Mouse (Mus musculus): ENCODE measurements at regions not wholly inside any gene's neighbourhood (a gene's known extent, or its start where the extent isn't known, plus 50 kb on each side); places are given as distances from the start of the nearest gene placed in this dataset.

- no peaks in the 10 kb centered on the region for H3K36me3 ChIP-seq (replicated peaks; ENCODE audit: control insufficient read depth, insufficient read depth)
- no peak overlapping the region for H3K9ac ChIP-seq
- H3K4me2 ChIP-seq (replicated peaks) = peak overlapping the region; percentile 3; the same call in 1 of the 2 replicates
- ATAC-seq (ENCODE audit: low FRiP score) = peak; percentile 79
- no peaks in the 10 kb centered on the region for H3K27me3 ChIP-seq (ENCODE audit: control insufficient read depth, insufficient read depth, low read length)
- no peak overlapping the region for H3K4me3 ChIP-seq (replicated peaks; ENCODE audit: low read length)
- peak; percentile 46 for DNase-seq (ENCODE audit: low spot score)
- H3K9me3 ChIP-seq (ENCODE audit: control insufficient read depth, low read length) = peaks cover 6% of the 10 kb centered on the region; the same call in 1 of the 2 replicates
- 12% methylated on average over 7 of the region's 7 CpGs for WGBS
- H3K27ac ChIP-seq = peak overlapping the region; percentile 56
- H3K4me1 ChIP-seq (replicated peaks; ENCODE audit: control insufficient read depth, insufficient read depth, low read length) = peaks cover 6% of the 10 kb centered on the region; the same call in 1 of the 2 replicates
Observed at GRCm38 (mm10) chr1:121087124-121087887, 245.1 kb downstream of the Insig2 start.

- no peak for ATAC-seq (ENCODE audit: low FRiP score)
- no peak overlapping the region for H3K9ac ChIP-seq
- WGBS = 88% methylated on average over 4 of the region's 4 CpGs
- H3K27me3 ChIP-seq (ENCODE audit: control insufficient read depth, insufficient read depth, low read length) = no peaks in the 10 kb centered on the region
- DNase-seq (ENCODE audit: low spot score) = no peak
- H3K36me3 ChIP-seq (replicated peaks; ENCODE audit: control insufficient read depth, insufficient read depth) = no peaks in the 10 kb centered on the region
- H3K9me3 ChIP-seq (ENCODE audit: control insufficient read depth, low read length) = peaks cover 6% of the 10 kb centered on the region; the same call in 1 of the 2 replicates
- H3K4me1 ChIP-seq (replicated peaks; ENCODE audit: control insufficient read depth, insufficient read depth, low read length) = no peaks in the 10 kb centered on the region
- no peak overlapping the region for H3K4me3 ChIP-seq (replicated peaks; ENCODE audit: low read length)
- no peak overlapping the region for H3K4me2 ChIP-seq (replicated peaks)
- no peak overlapping the region for H3K27ac ChIP-seq
Observed at GRCm38 (mm10) chr1:121090628-121091027, 241.8 kb downstream of the Insig2 start.

- Histone ChIP-seq H3K27me3 (ENCODE audit: control insufficient read depth, insufficient read depth, low read length) (peaks cover 11% of the 10 kb centered on the region), H3K9me3 (ENCODE audit: control insufficient read depth, low read length) (peaks cover 6% of the 10 kb centered on the region; the same call in 1 of the 2 replicates), H3K4me3 (replicated peaks; ENCODE audit: low read length) (no peak overlapping the region), H3K4me1 (replicated peaks; ENCODE audit: control insufficient read depth, insufficient read depth, low read length) (peaks cover 12% of the 10 kb centered on the region), H3K9ac (no peak overlapping the region), H3K27ac (no peak overlapping the region), H3K36me3 (replicated peaks; ENCODE audit: control insufficient read depth, insufficient read depth) (no peaks in the 10 kb centered on the region), H3K4me2 (replicated peaks) (no peak overlapping the region)
- 74% methylated on average over 5 of the region's 5 CpGs for WGBS
- no peak for DNase-seq (ENCODE audit: low spot score)
- no peak for ATAC-seq (ENCODE audit: low FRiP score)
Observed at GRCm38 (mm10) chr1:121092870-121093269, 239.5 kb downstream of the Insig2 start.

- Histone ChIP-seq H3K4me3 (replicated peaks; ENCODE audit: low read length) (peak overlapping the region; percentile 26), H3K4me2 (replicated peaks) (peak overlapping the region; percentile 53), H3K9me3 (ENCODE audit: control insufficient read depth, low read length) (no peaks in the 10 kb centered on the region), H3K9ac (peak overlapping the region; percentile 44), H3K4me1 (replicated peaks; ENCODE audit: control insufficient read depth, insufficient read depth, low read length) (peaks cover 12% of the 10 kb centered on the region), H3K27me3 (ENCODE audit: control insufficient read depth, insufficient read depth, low read length) (peaks cover 14% of the 10 kb centered on the region), H3K36me3 (replicated peaks; ENCODE audit: control insufficient read depth, insufficient read depth) (no peaks in the 10 kb centered on the region), H3K27ac (no peak overlapping the region)
- DNase-seq (ENCODE audit: low spot score) = peak; percentile 45
- peak; percentile 44; the same call in 1 of the 2 replicates for ATAC-seq (ENCODE audit: low FRiP score)
- WGBS = 5% methylated on average over 28 of the region's 28 CpGs
Observed at GRCm38 (mm10) chr1:121096551-121097550, 235.5 kb downstream of the Insig2 start.

- H3K4me2 ChIP-seq (replicated peaks) = no peak overlapping the region
- H3K4me1 ChIP-seq (replicated peaks; ENCODE audit: control insufficient read depth, insufficient read depth, low read length) = no peaks in the 10 kb centered on the region
- H3K27me3 ChIP-seq (ENCODE audit: control insufficient read depth, insufficient read depth, low read length) = no peaks in the 10 kb centered on the region
- DNase-seq (ENCODE audit: low spot score) (no peak), ATAC-seq (ENCODE audit: low FRiP score) (no peak)
- no peaks in the 10 kb centered on the region for H3K36me3 ChIP-seq (replicated peaks; ENCODE audit: control insufficient read depth, insufficient read depth)
- H3K27ac ChIP-seq = no peak overlapping the region
- WGBS = 29% methylated on average over 4 of the region's 4 CpGs
- H3K9ac ChIP-seq = no peak overlapping the region
- no peaks in the 10 kb centered on the region for H3K9me3 ChIP-seq (ENCODE audit: control insufficient read depth, low read length)
- no peak overlapping the region for H3K4me3 ChIP-seq (replicated peaks; ENCODE audit: low read length)
Observed at GRCm38 (mm10) chr1:121111776-121112344, 220.5 kb downstream of the Insig2 start.

- no peaks in the 10 kb centered on the region for H3K36me3 ChIP-seq (replicated peaks; ENCODE audit: control insufficient read depth, insufficient read depth)
- no peaks in the 10 kb centered on the region for H3K9me3 ChIP-seq (ENCODE audit: control insufficient read depth, low read length)
- no peak for DNase-seq (ENCODE audit: low spot score)
- 30% methylated on average over 1 of the region's 1 CpGs for WGBS
- H3K4me2 ChIP-seq (replicated peaks) = no peak overlapping the region
- no peak overlapping the region for H3K9ac ChIP-seq
- H3K4me3 ChIP-seq (replicated peaks; ENCODE audit: low read length) = no peak overlapping the region
- no peaks in the 10 kb centered on the region for H3K4me1 ChIP-seq (replicated peaks; ENCODE audit: control insufficient read depth, insufficient read depth, low read length)
- no peaks in the 10 kb centered on the region for H3K27me3 ChIP-seq (ENCODE audit: control insufficient read depth, insufficient read depth, low read length)
- ATAC-seq (ENCODE audit: low FRiP score) = no peak
- no peak overlapping the region for H3K27ac ChIP-seq
Observed at GRCm38 (mm10) chr1:121112464-121112863, 219.9 kb downstream of the Insig2 start.

GRCm38 (mm10) chr1:121116626-121117025 is 215.8 kb downstream of the Insig2 start:
- Histone ChIP-seq H3K27ac (no peak overlapping the region), H3K36me3 (replicated peaks; ENCODE audit: control insufficient read depth, insufficient read depth) (no peaks in the 10 kb centered on the region), H3K4me3 (replicated peaks; ENCODE audit: low read length) (no peak overlapping the region), H3K27me3 (ENCODE audit: control insufficient read depth, insufficient read depth, low read length) (no peaks in the 10 kb centered on the region), H3K9me3 (ENCODE audit: control insufficient read depth, low read length) (no peaks in the 10 kb centered on the region), H3K4me2 (replicated peaks) (no peak overlapping the region), H3K9ac (no peak overlapping the region), H3K4me1 (replicated peaks; ENCODE audit: control insufficient read depth, insufficient read depth, low read length) (no peaks in the 10 kb centered on the region)
- no peak for DNase-seq (ENCODE audit: low spot score)
- ATAC-seq (ENCODE audit: low FRiP score) = no peak
- whole genome bisulfite sequencing = 81% methylated on average over 5 of the region's 5 CpGs

- H3K4me1 ChIP-seq (replicated peaks; ENCODE audit: control insufficient read depth, insufficient read depth, low read length) = no peaks in the 10 kb centered on the region
- no peak for DNase-seq (ENCODE audit: low spot score)
Observed at GRCm38 (mm10) chr1:121123436-121123835, 209.0 kb downstream of the Insig2 start.

GRCm38 (mm10) chr1:121136284-121136683 is 196.1 kb downstream of the Insig2 start:
- DNase-seq (ENCODE audit: low spot score) (no peak), ATAC-seq (ENCODE audit: low FRiP score) (no peak)
- Histone ChIP-seq H3K4me3 (replicated peaks; ENCODE audit: low read length) (no peak overlapping the region), H3K4me2 (replicated peaks) (no peak overlapping the region), H3K27me3 (ENCODE audit: control insufficient read depth, insufficient read depth, low read length) (no peaks in the 10 kb centered on the region), H3K4me1 (replicated peaks; ENCODE audit: control insufficient read depth, insufficient read depth, low read length) (no peaks in the 10 kb centered on the region), H3K36me3 (replicated peaks; ENCODE audit: control insufficient read depth, insufficient read depth) (no peaks in the 10 kb centered on the region), H3K9me3 (ENCODE audit: control insufficient read depth, low read length) (no peaks in the 10 kb centered on the region), H3K27ac (no peak overlapping the region), H3K9ac (no peak overlapping the region)
- WGBS = 62% methylated on average over 4 of the region's 4 CpGs

More at GRCm38 (mm10) chr1:121123436-121123835, 209.0 kb downstream of the Insig2 start:
- H3K4me3 ChIP-seq (replicated peaks; ENCODE audit: low read length) = no peak overlapping the region
- ATAC-seq (ENCODE audit: low FRiP score) = no peak
- H3K4me2 ChIP-seq (replicated peaks) = no peak overlapping the region
- no peak overlapping the region for H3K9ac ChIP-seq
- no peaks in the 10 kb centered on the region for H3K9me3 ChIP-seq (ENCODE audit: control insufficient read depth, low read length)
- no peak overlapping the region for H3K27ac ChIP-seq
- H3K27me3 ChIP-seq (ENCODE audit: control insufficient read depth, insufficient read depth, low read length) = no peaks in the 10 kb centered on the region
- no peaks in the 10 kb centered on the region for H3K36me3 ChIP-seq (replicated peaks; ENCODE audit: control insufficient read depth, insufficient read depth)
